8 mouse cellular contexts compared by ENCODE assay signal in genomic region chr7:19932133-19932876, GRCm38 (mm10). TPM values are rescaled to one million over a fixed set of nuclear protein-coding genes. Genes with fewer than 3 reads are reported as not detected.
DNase-seq lines count a peak whose midpoint lies in the region; ATAC-seq and TF ChIP-seq lines count a peak whose summit lies in the region.

No protein-coding gene starts in this region.

- no peak for ATAC-seq in limb, embryonic 12.5 days (ENCODE audit: insufficient number of reproducible peaks, insufficient read depth, low FRiP score, low TSS enrichment, low read depth)
- peak; percentile 49 for ATAC-seq in forebrain, postnatal 0 days
- peak; percentile 33 for ATAC-seq in neural tube, embryonic 14.5 days (ENCODE audit: low read depth)
- no peak for ATAC-seq in erythroid progenitor cell, adult 5-6 weeks (replicated peaks; ENCODE audit: low FRiP score, poor library complexity, severe bottlenecking)

- no peak for TF ChIP-seq EP300 in MEL (IDR thresholded peaks at IDR 0.05; ENCODE audit: low read depth in 1 of 2, low read length in 2 of 2)

- no peaks in the 10 kb centered on the region for H3K9me3 ChIP-seq in limb, embryonic 12.5 days
- no peaks in the 10 kb centered on the region for H3K9me3 ChIP-seq in limb, embryonic 10.5 days (replicated peaks)
- H3K9me3 ChIP-seq in MEL (replicated peaks; ENCODE audit: insufficient read depth, low read length), result no peaks in the 10 kb centered on the region
- no peaks in the 10 kb centered on the region for H3K9me3 ChIP-seq in forebrain, postnatal 0 days (ENCODE audit: low read length)
- no peaks in the 10 kb centered on the region for H3K9me3 ChIP-seq in neural tube, embryonic 14.5 days (ENCODE audit: control insufficient read depth, low read length)

- TF ChIP-seq CTCF in MEL (IDR thresholded peaks at IDR 0.05 in 2 of 3, conservative IDR thresholded peaks at IDR 0.05 in 1 of 3; ENCODE audit: control insufficient read depth in 1 of 3, insufficient read depth in 1 of 3, low read depth in 2 of 3, low read length in 3 of 3, poor library complexity in 1 of 3, severe bottlenecking in 1 of 3), result no peak
- TF ChIP-seq CTCF in forebrain, postnatal 0 days (IDR thresholded peaks at IDR 0.05; ENCODE audit: low read depth), result no peak

- TF ChIP-seq POLR2A in MEL (IDR thresholded peaks at IDR 0.05; ENCODE audit: control insufficient read depth in 1 of 2, insufficient read depth in 1 of 2, low read depth in 1 of 2, low read length in 2 of 2, poor library complexity in 1 of 2), result no peak

- peaks cover 18% of the 10 kb centered on the region for H3K27me3 ChIP-seq in limb, embryonic 12.5 days
- H3K27me3 ChIP-seq in limb, embryonic 10.5 days (ENCODE audit: low read depth, poor library complexity, severe bottlenecking), result peaks cover 18% of the 10 kb centered on the region
- H3K27me3 ChIP-seq in MEL (ENCODE audit: control insufficient read depth in 1 of 2, insufficient read depth in 2 of 2, low read length in 2 of 2), result peaks cover 0 to 1% of the 10 kb centered on the region in 2 experiments; a peak in 1 of 4 replicates
- no peaks in the 10 kb centered on the region for H3K27me3 ChIP-seq in forebrain, postnatal 0 days (ENCODE audit: insufficient read depth, low read length)
- no peaks in the 10 kb centered on the region for H3K27me3 ChIP-seq in neural tube, embryonic 14.5 days (ENCODE audit: control insufficient read depth, insufficient read depth, low read length)

- H3K4me2 ChIP-seq in limb, embryonic 12.5 days, result peak overlapping the region; percentile 23; the same call in 1 of the 2 replicates
- H3K4me2 ChIP-seq in forebrain, postnatal 0 days (ENCODE audit: low read depth), result peak overlapping the region; percentile 46
- peak overlapping the region; percentile 16; the same call in 1 of the 2 replicates for H3K4me2 ChIP-seq in neural tube, embryonic 14.5 days (ENCODE audit: low read depth, low read length)

- no peaks in the 10 kb centered on the region for H3K79me2 ChIP-seq in MEL (ENCODE audit: control insufficient read depth, insufficient read depth, low read length, poor library complexity)

- H3K9ac ChIP-seq in limb, embryonic 12.5 days (replicated peaks), result no peak overlapping the region
- H3K9ac ChIP-seq in MEL (ENCODE audit: control insufficient read depth, low read depth, low read length, poor library complexity, severe bottlenecking), result no peak overlapping the region
- H3K9ac ChIP-seq in forebrain, postnatal 0 days, result peak overlapping the region; percentile 33
- no peak overlapping the region; the same call in 1 of the 2 replicates for H3K9ac ChIP-seq in neural tube, embryonic 14.5 days (replicated peaks; ENCODE audit: low read depth, low read length)

- no peak for TF ChIP-seq RAD21 in MEL (IDR thresholded peaks at IDR 0.05; ENCODE audit: low read depth, low read length)

- no peak overlapping the region for H3K4me3 ChIP-seq in limb, embryonic 12.5 days (replicated peaks)
- H3K4me3 ChIP-seq in limb, embryonic 10.5 days, result no peak overlapping the region
- peak overlapping the region in 1 of 2 experiments; percentile 48; a peak in 2 of 4 replicates for H3K4me3 ChIP-seq in MEL (ENCODE audit: control insufficient read depth in 1 of 2, insufficient read depth in 1 of 2, low read depth in 2 of 2, low read length in 2 of 2)
- peak overlapping the region; percentile 26; the same call in 1 of the 2 replicates for H3K4me3 ChIP-seq in forebrain, postnatal 0 days (ENCODE audit: low read depth, low read length)
- no peak overlapping the region for H3K4me3 ChIP-seq in neural tube, embryonic 14.5 days (ENCODE audit: low read depth, low read length)

- H3K4me1 ChIP-seq in limb, embryonic 12.5 days (replicated peaks), result peaks cover 5% of the 10 kb centered on the region; the same call in 1 of the 2 replicates
- peaks cover 10% of the 10 kb centered on the region for H3K4me1 ChIP-seq in limb, embryonic 10.5 days
- peaks cover 2 to 6% of the 10 kb centered on the region in 2 experiments; a peak in 1 of 4 replicates for H3K4me1 ChIP-seq in MEL (ENCODE audit: control insufficient read depth in 1 of 2, insufficient read depth in 2 of 2, low read length in 2 of 2)
- H3K4me1 ChIP-seq in forebrain, postnatal 0 days (ENCODE audit: insufficient read depth), result no peaks in the 10 kb centered on the region
- H3K4me1 ChIP-seq in neural tube, embryonic 14.5 days (ENCODE audit: control insufficient read depth, insufficient read depth, low read length), result no peaks in the 10 kb centered on the region

- WGBS in limb, embryonic 12.5 days, result 22% methylated on average over 13 of the region's 13 CpGs
- WGBS in limb, embryonic 10.5 days, result 19% methylated on average over 13 of the region's 13 CpGs
- WGBS in forebrain, postnatal 0 days, result 33% methylated on average over 13 of the region's 13 CpGs
- WGBS in neural tube, embryonic 14.5 days, result 20% methylated on average over 13 of the region's 13 CpGs

- H3K27ac ChIP-seq in limb, embryonic 12.5 days, result no peak overlapping the region
- no peak overlapping the region for H3K27ac ChIP-seq in limb, embryonic 10.5 days
- no peak overlapping the region for H3K27ac ChIP-seq in MEL (ENCODE audit: control insufficient read depth, low read depth, low read length)
- H3K27ac ChIP-seq in forebrain, postnatal 0 days (ENCODE audit: low read depth, low read length), result peak overlapping the region; percentile 59
- no peak overlapping the region for H3K27ac ChIP-seq in neural tube, embryonic 14.5 days (ENCODE audit: low read depth, low read length)

- DNase-seq in limb, embryonic 10.5 days (ENCODE audit: low spot score), result no peak
- peak; percentile 20 for DNase-seq in MEL (ENCODE audit: low read depth, low spot score)
- peak; percentile 27 for DNase-seq in forebrain, postnatal 0 days
- no peak for DNase-seq in adrenal gland, postnatal 4 days (ENCODE audit: low spot score in 2 of 2)
- DNase-seq in kidney, postnatal 25 days, result no peak

- H3K36me3 ChIP-seq in limb, embryonic 12.5 days, result no peaks in the 10 kb centered on the region
- no peaks in the 10 kb centered on the region for H3K36me3 ChIP-seq in limb, embryonic 10.5 days
- H3K36me3 ChIP-seq in MEL (ENCODE audit: control insufficient read depth in 1 of 2, insufficient read depth in 2 of 2, low read length in 2 of 2), result 0 out of 4 replicates have a peak, but pooled peaks cover 0 to 3% of the 10 kb centered on the region in 2 experiments
- H3K36me3 ChIP-seq in forebrain, postnatal 0 days (ENCODE audit: insufficient read depth), result no peaks in the 10 kb centered on the region
- no peaks in the 10 kb centered on the region for H3K36me3 ChIP-seq in neural tube, embryonic 14.5 days (ENCODE audit: control insufficient read depth, insufficient read depth, low read length)

RNA-seq across cellular contexts. Expression of gene Pvr, which starts 11.3 kb away (rescaled TPM):
- 7.5 and 8.1 TPM in 2 replicates for polyA plus RNA-seq in limb, embryonic 12.5 days (2016; fragmentation: Nextera tagmentation; extraction: Ambion mirVana)
- polyA plus RNA-seq in limb, embryonic 10.5 days (2016; fragmentation: Nextera tagmentation; extraction: Ambion mirVana), result 6.2 TPM in 2 replicates
- total RNA-seq in MEL (2012; rRNA removed), result not detected in 2 replicates
- polyA plus RNA-seq in MEL (2012; ENCODE audit: insufficient read depth in 1 of 2, insufficient read length in 2 of 2, low read depth in 1 of 2, low replicate concordance in 2 of 2, missing spikeins in 1 of 2), result not detected
- 12.0 and 12.8 TPM in 2 replicates for total RNA-seq in forebrain, postnatal 0 days (2014; rRNA removed)
- polyA plus RNA-seq in forebrain, postnatal 0 days (2015; fragmentation: Nextera tagmentation; extraction: Ambion mirVana), result 4.2 and 6.1 TPM in 2 replicates
- 7.2 and 9.1 TPM in 2 replicates for polyA plus RNA-seq in neural tube, embryonic 14.5 days (2014; fragmentation: Nextera tagmentation; extraction: Ambion mirVana)
- 10 to 100 TPM; 21.6 to 22.0 TPM for total RNA-seq in adrenal gland, postnatal 4 days (2021)
- 0.72 TPM in 1 of 2 replicates, not detected in the other for total RNA-seq in erythroid progenitor cell, adult 5-6 weeks (2015; ENCODE audit: low replicate concordance)
- 0.13 and 2.0 TPM in 2 replicates for total RNA-seq in erythroid progenitor cell, adult 5-6 weeks (2017; ENCODE audit: low replicate concordance)

RNA-seq across cellular contexts. Expression of gene Igsf23, which starts 18.3 kb away (rescaled TPM):
- polyA plus RNA-seq in limb, embryonic 12.5 days (2016; fragmentation: Nextera tagmentation; extraction: Ambion mirVana), result 0.14 TPM in 1 of 2 replicates, not detected in the other
- 0.21 and 0.24 TPM in 2 replicates for polyA plus RNA-seq in limb, embryonic 10.5 days (2016; fragmentation: Nextera tagmentation; extraction: Ambion mirVana)
- 0.08 TPM in 1 of 2 replicates, not detected in the other for total RNA-seq in MEL (2012; rRNA removed)
- polyA plus RNA-seq in MEL (2012; ENCODE audit: insufficient read depth in 1 of 2, insufficient read length in 2 of 2, low read depth in 1 of 2, low replicate concordance in 2 of 2, missing spikeins in 1 of 2), result under 1 TPM in 1 of 2 experiments, not detected in 1; 0.35 TPM
- not detected in 2 replicates for total RNA-seq in forebrain, postnatal 0 days (2014; rRNA removed)
- polyA plus RNA-seq in forebrain, postnatal 0 days (2015; fragmentation: Nextera tagmentation; extraction: Ambion mirVana), result not detected in 2 replicates
- not detected in 2 replicates for polyA plus RNA-seq in neural tube, embryonic 14.5 days (2014; fragmentation: Nextera tagmentation; extraction: Ambion mirVana)
- under 1 TPM in 1 of 2 experiments, not detected in 1; 0.28 TPM for total RNA-seq in adrenal gland, postnatal 4 days (2021)
- not detected in 2 replicates for total RNA-seq in erythroid progenitor cell, adult 5-6 weeks (2015; ENCODE audit: low replicate concordance)
- 2.4 TPM in 1 of 2 replicates, not detected in the other for total RNA-seq in erythroid progenitor cell, adult 5-6 weeks (2017; ENCODE audit: low replicate concordance)

RNA-seq across cellular contexts. Expression of gene Ceacam20, which starts 32.9 kb away (rescaled TPM):
- polyA plus RNA-seq in limb, embryonic 12.5 days (2016; fragmentation: Nextera tagmentation; extraction: Ambion mirVana), result not detected in 2 replicates
- not detected in 2 replicates for polyA plus RNA-seq in limb, embryonic 10.5 days (2016; fragmentation: Nextera tagmentation; extraction: Ambion mirVana)
- total RNA-seq in MEL (2012; rRNA removed), result not detected in 2 replicates
- polyA plus RNA-seq in MEL (2012; ENCODE audit: insufficient read depth in 1 of 2, insufficient read length in 2 of 2, low read depth in 1 of 2, low replicate concordance in 2 of 2, missing spikeins in 1 of 2), result not detected
- total RNA-seq in forebrain, postnatal 0 days (2014; rRNA removed), result not detected in 2 replicates
- polyA plus RNA-seq in forebrain, postnatal 0 days (2015; fragmentation: Nextera tagmentation; extraction: Ambion mirVana), result not detected in 2 replicates
- polyA plus RNA-seq in neural tube, embryonic 14.5 days (2014; fragmentation: Nextera tagmentation; extraction: Ambion mirVana), result not detected in 2 replicates
- total RNA-seq in adrenal gland, postnatal 4 days (2021), result not detected
- not detected in 2 replicates for total RNA-seq in erythroid progenitor cell, adult 5-6 weeks (2015; ENCODE audit: low replicate concordance)
- not detected in 2 replicates for total RNA-seq in erythroid progenitor cell, adult 5-6 weeks (2017; ENCODE audit: low replicate concordance)

RNA-seq across cellular contexts. Expression of gene Ceacam19, which starts 44.5 kb away (rescaled TPM):
- polyA plus RNA-seq in limb, embryonic 12.5 days (2016; fragmentation: Nextera tagmentation; extraction: Ambion mirVana), result not detected in 2 replicates
- not detected in 2 replicates for polyA plus RNA-seq in limb, embryonic 10.5 days (2016; fragmentation: Nextera tagmentation; extraction: Ambion mirVana)
- total RNA-seq in MEL (2012; rRNA removed), result 0.04 TPM in 1 of 2 replicates, not detected in the other
- under 1 TPM in 1 of 2 experiments, not detected in 1; 0.03 TPM for polyA plus RNA-seq in MEL (2012; ENCODE audit: insufficient read depth in 1 of 2, insufficient read length in 2 of 2, low read depth in 1 of 2, low replicate concordance in 2 of 2, missing spikeins in 1 of 2)
- total RNA-seq in forebrain, postnatal 0 days (2014; rRNA removed), result not detected in 2 replicates
- polyA plus RNA-seq in forebrain, postnatal 0 days (2015; fragmentation: Nextera tagmentation; extraction: Ambion mirVana), result not detected in 2 replicates
- not detected in 2 replicates for polyA plus RNA-seq in neural tube, embryonic 14.5 days (2014; fragmentation: Nextera tagmentation; extraction: Ambion mirVana)
- not detected for total RNA-seq in adrenal gland, postnatal 4 days (2021)
- not detected in 2 replicates for total RNA-seq in erythroid progenitor cell, adult 5-6 weeks (2015; ENCODE audit: low replicate concordance)
- total RNA-seq in erythroid progenitor cell, adult 5-6 weeks (2017; ENCODE audit: low replicate concordance), result not detected in 2 replicates

RNA-seq across cellular contexts. Expression of gene Nlrp9b, which starts 59.0 kb away (rescaled TPM):
- polyA plus RNA-seq in limb, embryonic 12.5 days (2016; fragmentation: Nextera tagmentation; extraction: Ambion mirVana), result not detected in 2 replicates
- not detected in 2 replicates for polyA plus RNA-seq in limb, embryonic 10.5 days (2016; fragmentation: Nextera tagmentation; extraction: Ambion mirVana)
- not detected in 2 replicates for total RNA-seq in MEL (2012; rRNA removed)
- polyA plus RNA-seq in MEL (2012; ENCODE audit: insufficient read depth in 1 of 2, insufficient read length in 2 of 2, low read depth in 1 of 2, low replicate concordance in 2 of 2, missing spikeins in 1 of 2), result not detected
- not detected in 2 replicates for total RNA-seq in forebrain, postnatal 0 days (2014; rRNA removed)
- not detected in 2 replicates for polyA plus RNA-seq in forebrain, postnatal 0 days (2015; fragmentation: Nextera tagmentation; extraction: Ambion mirVana)
- polyA plus RNA-seq in neural tube, embryonic 14.5 days (2014; fragmentation: Nextera tagmentation; extraction: Ambion mirVana), result not detected in 2 replicates
- total RNA-seq in adrenal gland, postnatal 4 days (2021), result not detected
- total RNA-seq in erythroid progenitor cell, adult 5-6 weeks (2015; ENCODE audit: low replicate concordance), result not detected in 2 replicates
- total RNA-seq in erythroid progenitor cell, adult 5-6 weeks (2017; ENCODE audit: low replicate concordance), result not detected in 2 replicates

Comparison
In these comparisons a context has a peak if more than half of its experiments do, and no peak if none do; other contexts are left out.
1. ATAC-seq: peak in forebrain, postnatal 0 days (single experiment) and neural tube, embryonic 14.5 days (single experiment); none in limb, embryonic 12.5 days (single experiment) and erythroid progenitor cell, adult 5-6 weeks (single experiment).
2. DNase-seq: peak in MEL (single experiment) and forebrain, postnatal 0 days (single experiment); none in limb, embryonic 10.5 days (single experiment), adrenal gland, postnatal 4 days (0 of 2) and kidney, postnatal 25 days (0 of 2).
3. Peak in every context shown above with its lines, with median percentiles within 50 percentile points of each other: H3K4me2 ChIP-seq.